7 mouse cellular contexts compared by ENCODE assay signal in genomic region chr10:42478341-42478720, GRCm38 (mm10). TPM values are rescaled to one million over a fixed set of nuclear protein-coding genes. Genes with fewer than 3 reads are reported as not detected.
A peak's percentile ranks its signal among the peaks of the same experiment; 100 is the strongest.
DNase-seq lines count a peak whose midpoint lies in the region; ATAC-seq lines count a peak whose summit lies in the region.

Afg1l (minus strand) TSS chr10:42478565.

- no peaks in the 10 kb centered on the region for H3K27me3 ChIP-seq in intestine, embryonic 14.5 days (replicated peaks; ENCODE audit: control insufficient read depth, insufficient read depth, low read length)

- peak within 1 kb of the TSS; percentile 90 for H3K4me2 ChIP-seq in intestine, embryonic 14.5 days (ENCODE audit: low read length)

- H3K27ac ChIP-seq in intestine, embryonic 14.5 days (ENCODE audit: low read depth): peak within 1 kb of the TSS; percentile 93

- no peaks in the 10 kb centered on the region for H3K9me3 ChIP-seq in intestine, embryonic 14.5 days (ENCODE audit: control insufficient read depth, low read length)

- H3K9ac ChIP-seq in intestine, embryonic 14.5 days (ENCODE audit: low read length): peak within 1 kb of the TSS; percentile 89

- ATAC-seq in intestine, embryonic 14.5 days (replicated peaks; ENCODE audit: low FRiP score, low TSS enrichment, low read depth): peak; percentile 92

- no peaks in the 10 kb centered on the region for H3K36me3 ChIP-seq in intestine, embryonic 14.5 days (ENCODE audit: control insufficient read depth, insufficient read depth, low read length)

- peak within 1 kb of the TSS; percentile 82 for H3K4me3 ChIP-seq in intestine, embryonic 14.5 days (ENCODE audit: low read depth, low read length)

- peaks cover 10% of the 10 kb centered on the region for H3K4me1 ChIP-seq in intestine, embryonic 14.5 days (replicated peaks; ENCODE audit: control insufficient read depth, insufficient read depth, low read length)

- peak; percentile 98 for DNase-seq in adrenal gland, adult 2 months
- peak; percentile 96 for DNase-seq in embryo, embryonic 11 days
- DNase-seq in gastrocnemius, postnatal 25 days: peak; percentile 95
- peak; percentile 98 for DNase-seq in intestine, embryonic 14.5 days (ENCODE audit: low spot score)
- DNase-seq in left cerebral cortex, postnatal 14 days (ENCODE audit: low spot score in 2 of 2): peak; percentile 93 to 95
- peak; percentile 92 for DNase-seq in mesoderm, embryonic 11.5 days (ENCODE audit: low read depth, low spot score)
- peak; percentile 95 for DNase-seq in skeletal muscle tissue, adult 2 months (ENCODE audit: low read depth, low spot score)

- under 1% methylated on average over 29 of the region's 29 CpGs for WGBS in intestine, embryonic 14.5 days

- intact Hi-C loops in left cerebral cortex, postnatal 14 days (cut with DNase I): no loop called here

RNA-seq across cellular contexts. Expression of gene Afg1l, which starts in this region (rescaled TPM):
- 10 to 100 TPM; 20.8 to 23.6 TPM for total RNA-seq in adrenal gland, adult 2 months (2021)
- polyA plus RNA-seq in adrenal gland, adult 2 months (2012; rRNA removed): 9.3 and 9.5 TPM in 2 replicates
- 10 to 100 TPM in 1 of 2 experiments, 1 to 10 TPM in 1; 8.6 to 10.0 TPM for total RNA-seq in gastrocnemius, postnatal 25 days (2021)
- polyA plus RNA-seq in intestine, embryonic 14.5 days (2014; fragmentation: Nextera tagmentation; extraction: Ambion mirVana): 8.0 and 8.3 TPM in 2 replicates
- 10 to 100 TPM in 1 of 2 experiments, 1 to 10 TPM in 1; 9.9 to 11.2 TPM for total RNA-seq in left cerebral cortex, postnatal 14 days (2021)

Comparison
In these comparisons a context has a peak if more than half of its experiments do, and no peak if none do; other contexts are left out.
1. Peak in every context shown above with its lines: DNase-seq, ATAC-seq, H3K4me3 ChIP-seq and H3K27ac ChIP-seq.